Mouse (Mus musculus): ENCODE data around the gene Gm47969.
"Not testable (repeated sequence)": the region's sequence is repeated elsewhere in the genome, so short reads cannot be mapped to it uniquely, and the experiment has no call there.

Gm47969 gene

DNA sequence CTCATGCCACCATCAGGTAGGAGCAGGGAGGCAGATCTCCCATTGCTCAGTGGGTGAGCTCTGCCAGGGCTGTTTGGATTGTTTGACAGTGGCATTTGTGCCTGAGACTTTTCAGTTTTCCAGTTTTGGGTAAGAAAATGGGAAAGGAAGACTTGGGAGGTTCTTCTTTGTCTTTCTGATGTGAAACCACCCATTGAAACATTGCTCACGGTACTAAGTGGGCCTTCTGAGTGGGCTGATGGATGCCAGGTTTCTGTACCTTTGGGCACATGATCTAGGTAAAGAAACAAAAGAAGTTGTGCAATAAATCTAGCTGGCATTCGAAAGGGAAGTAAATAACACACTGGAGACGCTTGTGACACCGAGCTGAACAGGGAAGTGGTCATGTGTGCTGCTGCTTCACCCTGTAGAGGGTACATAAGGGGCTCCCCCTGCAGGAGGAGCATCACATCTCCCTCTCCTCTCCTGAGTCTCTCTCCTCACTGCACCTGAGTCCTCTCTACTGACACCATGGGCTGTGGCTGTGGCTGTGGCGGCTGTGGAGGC lies at the start of gene Gm47969:
Gm47969 (plus strand) TSS at position 51 of the 546 bp plus-strand sequence.
- no peak for DNase-seq

GRCm38 (mm10) chr1:83000306-83000705 lies 44.4 kb upstream of the Gm47969 start, which contains the start of gene Gm47959:
Gene Gm47959 (plus strand): TSS chr1:83000548.
- not testable (repeated sequence) for DNase-seq

GRCm38 (mm10) chr1:83006218-83007179 lies 38.2 kb upstream of the Gm47969 start:
- DNase-seq = no peak

DNA sequence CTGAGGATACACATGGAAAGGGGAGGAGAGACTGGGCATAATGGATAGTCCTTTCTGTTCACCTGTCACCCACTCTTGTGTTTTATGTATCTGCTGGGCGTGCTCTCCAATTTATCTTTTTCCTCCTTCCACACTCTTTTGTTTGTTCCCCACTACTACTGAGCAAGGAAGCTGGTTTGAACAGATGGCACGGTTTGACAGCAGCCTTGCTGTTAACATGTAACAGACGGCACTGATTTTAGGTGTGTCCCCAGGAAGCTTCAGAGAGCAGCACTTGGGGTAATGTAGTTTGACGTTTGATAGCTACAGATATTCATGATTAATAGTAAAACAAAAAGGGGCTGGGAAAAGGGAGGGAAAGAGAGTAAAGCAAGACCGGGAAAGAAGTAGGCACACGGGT lies 37.3 kb upstream of the Gm47969 start:
- no peak for DNase-seq

DNA sequence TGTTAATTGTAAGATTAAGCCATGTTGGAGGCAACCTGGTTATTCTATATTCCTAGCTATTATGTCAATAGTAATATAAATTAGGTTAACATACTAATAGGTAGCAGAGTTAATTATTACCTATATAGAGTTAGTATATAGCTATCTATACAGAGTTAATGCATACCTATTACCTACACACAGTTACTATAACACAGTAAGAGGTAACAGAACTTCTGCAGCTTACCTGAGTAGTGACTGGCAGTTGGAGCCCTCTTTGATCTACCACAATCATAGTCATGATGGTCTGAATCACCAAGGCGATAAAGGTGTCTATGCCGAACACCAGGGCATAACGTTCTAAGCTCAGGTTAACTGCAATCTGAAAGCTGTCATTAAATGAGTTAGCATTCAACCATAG lies 30.3 kb upstream of the Gm47969 start:
- DNase-seq = no peak

DNA sequence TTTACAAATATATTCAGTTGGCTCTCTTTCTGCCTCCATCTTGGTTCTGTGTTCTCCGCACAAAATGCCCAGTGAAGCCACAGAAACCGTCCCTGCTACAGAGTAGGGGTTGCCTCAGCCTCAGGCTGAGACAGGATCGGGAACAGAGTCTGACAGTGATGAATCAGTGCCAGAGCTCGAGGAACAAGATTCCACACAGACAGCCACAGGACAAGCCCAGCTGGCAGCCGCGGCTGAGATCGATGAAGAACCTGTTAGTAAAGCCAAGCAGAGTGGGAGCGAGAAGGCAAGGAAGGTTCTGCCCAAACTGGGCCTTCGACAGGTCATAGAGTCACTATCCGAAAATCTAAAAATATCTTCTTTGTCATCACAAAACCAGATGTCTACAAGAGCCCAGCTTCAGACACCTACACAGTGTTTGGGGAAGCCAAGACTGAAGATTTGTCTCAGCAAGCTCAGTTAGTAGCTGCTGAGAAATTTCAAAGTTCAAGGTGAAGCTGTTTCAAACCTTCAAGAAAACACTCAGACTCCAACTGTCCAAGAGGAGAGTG lies 29.3 kb upstream of the Gm47969 start:
- DNase-seq = no peak

DNA sequence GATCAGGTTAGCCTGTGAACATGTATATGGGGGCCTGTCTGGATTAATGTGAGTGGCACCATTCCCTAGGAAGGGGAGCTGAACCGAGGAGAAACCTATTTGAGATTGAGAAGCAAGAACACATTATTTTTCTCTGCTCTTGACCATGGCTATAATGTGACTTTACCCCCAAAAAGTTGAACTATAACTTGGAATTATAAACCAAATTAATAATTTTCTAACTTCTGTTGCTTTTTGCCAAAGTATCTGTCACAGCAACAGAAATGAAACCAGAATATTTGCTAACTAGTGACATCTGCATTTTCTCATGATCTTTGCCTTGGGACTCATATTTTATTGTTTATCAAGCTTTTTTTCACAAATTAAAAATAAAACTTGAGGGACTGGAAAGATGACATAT lies 28.2 kb upstream of the Gm47969 start:
- no peak for DNase-seq

GRCm38 (mm10) chr1:83031950-83032349 lies 12.8 kb upstream of the Gm47969 start:
- DNase-seq = no peak

GRCm38 (mm10) chr1:83032508-83032907 lies 12.2 kb upstream of the Gm47969 start:
- DNase-seq = no peak

DNA sequence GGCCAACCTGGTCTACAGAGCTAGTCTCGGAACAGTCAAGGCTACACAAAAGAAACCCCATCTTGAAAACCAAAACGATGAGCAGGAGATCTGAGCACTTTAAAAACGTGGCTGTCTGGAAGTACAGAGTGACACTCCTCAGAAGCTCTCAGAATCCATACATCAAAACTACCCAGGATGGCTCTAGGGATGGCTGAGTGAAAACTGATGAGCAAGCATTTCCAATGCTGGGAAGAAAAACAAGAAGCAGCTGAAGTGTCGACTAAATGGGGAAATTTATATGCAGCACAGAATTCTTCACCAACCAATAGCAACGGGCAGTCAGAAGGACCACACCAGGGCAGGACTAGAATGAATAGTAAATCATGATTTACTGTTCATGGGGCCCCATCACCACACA lies 10.2 kb upstream of the Gm47969 start:
- DNase-seq = no peak

DNA sequence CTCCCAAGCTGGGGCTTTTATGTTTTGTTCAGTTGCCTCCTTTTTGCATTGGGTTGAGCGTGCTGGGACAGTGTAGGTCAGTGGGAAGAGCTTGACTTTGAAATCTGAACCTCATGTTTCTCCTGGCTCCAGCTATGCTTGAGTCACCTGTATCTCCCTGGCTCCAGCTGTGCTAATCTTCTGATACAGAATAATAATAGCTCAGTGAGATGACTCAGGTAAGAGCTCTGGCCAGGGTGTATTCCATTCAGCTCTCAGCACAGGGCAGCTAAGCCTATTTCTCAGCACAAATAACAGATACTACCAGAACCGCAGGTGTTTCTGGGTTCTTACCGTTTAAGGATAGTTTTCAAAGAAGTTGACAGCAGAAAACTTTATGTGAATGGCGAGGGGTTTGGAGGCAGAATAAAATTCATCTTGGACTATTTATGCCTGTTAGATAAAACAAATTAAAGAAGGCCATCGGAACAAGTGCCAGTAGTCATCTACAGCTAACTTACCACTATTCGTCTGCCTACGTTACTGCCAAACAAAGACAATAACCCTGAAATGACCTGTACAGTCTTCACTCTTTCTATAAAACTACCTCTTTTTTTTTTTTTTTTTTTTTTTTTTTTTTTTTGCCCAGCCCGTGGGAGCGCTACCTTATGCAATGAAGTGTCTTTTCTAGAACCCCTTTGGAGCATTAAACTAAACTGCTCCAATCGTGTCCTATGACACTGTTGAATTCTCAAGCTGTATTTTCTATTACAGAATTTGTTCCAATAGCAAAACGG lies 7.7 kb upstream of the Gm47969 start:
- no peak for DNase-seq

- peak; percentile 50 for DNase-seq
Observed at GRCm38 (mm10) chr1:83038109-83038672, 6.5 kb upstream of the Gm47969 start, which contains the start of gene Slc19a3. Gene Slc19a3 (minus strand): TSS chr1:83038448.

DNA sequence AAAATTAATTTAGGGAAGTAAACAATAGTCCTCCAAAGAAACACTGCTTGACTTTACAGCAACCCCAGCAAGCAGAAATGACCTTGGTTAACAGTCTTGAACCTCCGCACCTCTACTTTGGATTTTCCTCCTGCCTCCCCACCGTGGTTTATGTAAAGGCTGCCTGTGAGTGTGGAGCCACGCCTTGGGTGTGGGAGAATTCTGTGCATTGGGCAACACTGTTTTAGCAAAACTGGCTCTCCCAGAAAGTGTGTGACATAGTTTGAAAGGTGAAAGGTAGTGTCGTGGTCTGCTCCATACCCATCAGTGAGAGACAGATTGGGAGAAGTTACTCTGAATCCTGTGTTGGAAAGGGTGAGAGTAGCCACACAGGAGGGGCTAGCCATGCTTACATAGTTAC lies 5.7 kb upstream of the Gm47969 start:
- no peak for DNase-seq

- no peak for DNase-seq
Observed at GRCm38 (mm10) chr1:83042380-83042779, 2.4 kb upstream of the Gm47969 start, which contains the start of gene Krtap28-10. Gene Krtap28-10 (minus strand): TSS chr1:83042480.

GRCm38 (mm10) chr1:83058481-83058880 lies 13.7 kb downstream of the Gm47969 start:
- no peak for DNase-seq

DNA sequence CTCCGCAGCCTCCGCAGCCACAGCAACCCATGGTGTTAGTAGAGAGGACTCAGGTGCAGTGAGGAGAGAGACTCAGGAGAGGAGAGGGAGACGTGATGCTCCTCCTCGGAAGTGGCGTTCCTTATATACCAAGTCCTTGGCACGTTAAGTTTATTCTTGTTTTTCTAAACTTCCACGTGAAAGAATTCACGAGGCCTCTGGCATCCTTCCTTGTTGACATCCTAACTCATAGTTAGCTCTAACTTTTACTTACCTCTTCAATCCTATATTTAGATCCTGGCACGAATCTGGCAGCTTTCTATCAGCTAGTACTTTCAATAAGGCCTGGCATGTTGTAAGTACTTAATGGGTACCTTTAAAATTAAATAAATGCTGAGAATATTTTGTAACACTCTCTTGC lies 14.5 kb downstream of the Gm47969 start, which contains the start of gene A030005K14Rik:
A030005K14Rik (minus strand) TSS at position 101 of the 400 bp plus-strand sequence.
- no peak for DNase-seq

GRCm38 (mm10) chr1:83060643-83061042 lies 15.9 kb downstream of the Gm47969 start, which contains the start of gene Krtap28-13:
Gene Krtap28-13 (plus strand): TSS chr1:83060930.
- no peak for DNase-seq

- no peak for DNase-seq
Observed at GRCm38 (mm10) chr1:83064851-83065250, 20.1 kb downstream of the Gm47969 start.

GRCm38 (mm10) chr1:83066577-83066976 lies 21.8 kb downstream of the Gm47969 start:
- no peak for DNase-seq

DNA sequence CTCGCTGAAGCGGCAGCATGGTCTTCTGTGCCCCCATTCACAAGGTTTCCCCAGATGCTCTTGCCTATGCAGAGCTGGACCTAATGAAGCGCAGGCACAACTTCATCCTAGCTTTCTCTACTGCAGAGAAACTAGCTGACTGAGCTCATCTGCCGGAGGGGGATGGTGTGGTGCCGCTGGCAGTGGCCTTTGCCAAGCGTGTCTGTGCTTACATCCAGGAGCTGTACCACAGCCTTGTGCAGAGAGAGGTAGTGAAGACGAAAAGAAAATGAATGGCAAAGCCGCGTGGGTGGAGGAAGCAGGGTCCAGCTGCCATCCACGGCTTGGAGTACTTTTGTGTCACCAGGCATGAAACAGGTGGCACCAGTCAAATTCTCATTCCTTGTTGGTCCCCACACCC lies 22.5 kb downstream of the Gm47969 start:
- DNase-seq = no peak

GRCm38 (mm10) chr1:83075526-83076189 lies 30.9 kb downstream of the Gm47969 start:
- no peak for DNase-seq

Measured in right cerebral cortex, postnatal 25 days (tissue).